Mouse (Mus musculus) liver, postnatal 0 days (tissue): ENCODE results near the gene Celsr1. TPM values are rescaled to one million over a fixed set of nuclear protein-coding genes. Genes with fewer than 3 reads are reported as not detected.

Experiments
- ATAC-seq: fragments of 200-750 bp; cut with Nextera tagmentation; 2 replicates; pipeline ENCODE4 v1.8.0; 2017; ENCODE audit warnings: mild to moderate bottlenecking, moderate library complexity
- DNase-seq: peaks from one replicate; pipeline ENCODE4 v3.0.0-alpha.2; 2016
- H3K27ac ChIP-seq: fragments of 300-500 bp; sonication (generic); 2 replicates; pipeline ENCODE4 v1.5.1; 2014; ENCODE audit warnings: antibody characterized with exemption, moderate library complexity, mild to moderate bottlenecking, low read depth
- H3K27me3 ChIP-seq: fragments of 300-500 bp; sonication (generic); 2 replicates; pipeline ENCODE4 v1.6.1; 2014; ENCODE audit warnings: low read length, control low read depth, mixed read lengths; ENCODE audit not compliant: insufficient read depth
- H3K36me3 ChIP-seq: fragments of 300-500 bp; sonication (generic); replicated peaks from 2 replicates; pipeline ENCODE4 v1.6.1; 2014; ENCODE audit warnings: mild to moderate bottlenecking, control low read depth, low read length, moderate library complexity, mixed read lengths; ENCODE audit not compliant: insufficient read depth
- H3K4me1 ChIP-seq: fragments of 300-500 bp; sonication (generic); 2 replicates; pipeline ENCODE4 v1.6.1; 2014; ENCODE audit warnings: antibody characterized with exemption, mild to moderate bottlenecking, control low read depth; ENCODE audit not compliant: insufficient read depth
- H3K4me2 ChIP-seq: fragments of 300-500 bp; sonication (generic); 2 replicates; pipeline ENCODE4 v1.6.1; 2014; ENCODE audit warnings: low read depth, mild to moderate bottlenecking, low read length, moderate library complexity, mixed read lengths
- H3K4me3 ChIP-seq: fragments of 300-500 bp; sonication (generic); 2 replicates; pipeline ENCODE4 v1.5.1; 2014; ENCODE audit warnings: low read depth, low read length
- H3K9ac ChIP-seq: fragments of 300-500 bp; sonication (generic); replicated peaks from 2 replicates; pipeline ENCODE4 v1.6.1; 2014; ENCODE audit warnings: mild to moderate bottlenecking, moderate library complexity
- H3K9me3 ChIP-seq: fragments of 300-500 bp; sonication (generic); 2 replicates; pipeline ENCODE4 v1.6.1; 2016; ENCODE audit warnings: mild to moderate bottlenecking, control low read depth, low read length, mixed read lengths
- CTCF ChIP-seq: sonication (generic); IDR thresholded peaks from 2 replicates; pipeline ENCODE4 v1.5.1; 2016; ENCODE audit warnings: antibody characterized with exemption, low read depth
- EP300 ChIP-seq: IDR thresholded peaks from 2 replicates; pipeline ENCODE4 v1.6.1; 2016; ENCODE audit warnings: antibody characterized with exemption, low read depth, mild to moderate bottlenecking
- WGBS: fragments of 180-500 bp; shearing (Covaris S2); extraction: QIAGEN DNeasy Blood & Tissue Kit; methylation state at CpG from one replicate; pipeline ENCODE4 v1.1.7; 2014; ENCODE audit not compliant: insufficient replicate concordance; 5-methylcytosine and 5-hydroxymethylcytosine counted together
- polyA plus RNA-seq: library from polyadenylated mRNA; unstranded; fragments of >200 nt; fragmentation: Nextera tagmentation; extraction: Ambion mirVana; gene quantifications from 2 replicates; pipeline ENCODE4 v1.2.1, GENCODE M21; 2015

The Celsr1 gene
- polyA plus RNA-seq, 1 experiment from 2014 or later: 0.09 TPM

GRCm38 (mm10) chr15:85900318-85900717 is 133.3 kb downstream of the Celsr1 start:
- no peaks in the 10 kb centered on the region for H3K9me3 ChIP-seq
- no peak overlapping the region for H3K27ac ChIP-seq
- no peak for ATAC-seq
- TF ChIP-seq EP300: no peak
- no peak for TF ChIP-seq CTCF
- no peak overlapping the region for H3K4me2 ChIP-seq
- H3K27me3 ChIP-seq: no peaks in the 10 kb centered on the region
- H3K36me3 ChIP-seq: peaks cover 15% of the 10 kb centered on the region
- no peak overlapping the region for H3K9ac ChIP-seq
- DNase-seq: no peak
- 85% methylated on average over 8 of the region's 8 CpGs for WGBS
- no peak overlapping the region for H3K4me3 ChIP-seq
- H3K4me1 ChIP-seq: no peaks in the 10 kb centered on the region

- Histone ChIP-seq H3K27me3 (no peaks in the 10 kb centered on the region), H3K9me3 (no peaks in the 10 kb centered on the region), H3K9ac (no peak overlapping the region), H3K36me3 (peaks cover 19% of the 10 kb centered on the region), H3K4me3 (no peak overlapping the region), H3K4me2 (no peak overlapping the region), H3K27ac (no peak overlapping the region), H3K4me1 (no peaks in the 10 kb centered on the region)
- peak; percentile 58 for ATAC-seq
- 70% methylated on average over 6 of the region's 6 CpGs for WGBS
- no peak for DNase-seq
- TF ChIP-seq EP300: no peak
- TF ChIP-seq CTCF: no peak
Measured at GRCm38 (mm10) chr15:85899396-85899795, 134.2 kb downstream of the Celsr1 start.

GRCm38 (mm10) chr15:85897113-85897512 is 136.5 kb downstream of the Celsr1 start:
- Histone ChIP-seq H3K9ac (no peak overlapping the region), H3K36me3 (peaks cover 42% of the 10 kb centered on the region), H3K4me2 (no peak overlapping the region), H3K27me3 (no peaks in the 10 kb centered on the region), H3K4me1 (no peaks in the 10 kb centered on the region), H3K9me3 (no peaks in the 10 kb centered on the region), H3K27ac (no peak overlapping the region), H3K4me3 (no peak overlapping the region)
- DNase-seq: no peak
- 76% methylated on average over 10 of the region's 10 CpGs for WGBS
- no peak for ATAC-seq
- TF ChIP-seq EP300 (no peak), CTCF (no peak)

GRCm38 (mm10) chr15:85896284-85896683 is 137.3 kb downstream of the Celsr1 start:
- no peak overlapping the region for H3K4me2 ChIP-seq
- 26% methylated on average over 8 of the region's 8 CpGs for WGBS
- no peak overlapping the region for H3K27ac ChIP-seq
- no peak overlapping the region for H3K4me3 ChIP-seq
- ATAC-seq: peak; percentile 54; the same call in 1 of the 2 replicates
- no peaks in the 10 kb centered on the region for H3K4me1 ChIP-seq
- peak; percentile 86 for DNase-seq
- H3K27me3 ChIP-seq: no peaks in the 10 kb centered on the region
- H3K36me3 ChIP-seq: peaks cover 48% of the 10 kb centered on the region
- TF ChIP-seq EP300 (no peak), CTCF (peak; percentile 92)
- H3K9ac ChIP-seq: no peak overlapping the region
- no peaks in the 10 kb centered on the region for H3K9me3 ChIP-seq

GRCm38 (mm10) chr15:85893871-85894270 is 139.7 kb downstream of the Celsr1 start:
- WGBS: 85% methylated on average over 7 of the region's 7 CpGs
- no peaks in the 10 kb centered on the region for H3K4me1 ChIP-seq
- DNase-seq (no peak), ATAC-seq (no peak)
- H3K27me3 ChIP-seq: no peaks in the 10 kb centered on the region
- H3K4me3 ChIP-seq: no peak overlapping the region
- H3K4me2 ChIP-seq: no peak overlapping the region
- no peaks in the 10 kb centered on the region for H3K9me3 ChIP-seq
- peaks cover 54% of the 10 kb centered on the region for H3K36me3 ChIP-seq
- TF ChIP-seq CTCF (no peak), EP300 (no peak)
- H3K27ac ChIP-seq: no peak overlapping the region
- no peak overlapping the region for H3K9ac ChIP-seq

- Histone ChIP-seq H3K4me3 (no peak overlapping the region), H3K4me2 (no peak overlapping the region), H3K36me3 (peaks cover 58% of the 10 kb centered on the region), H3K27ac (no peak overlapping the region), H3K9ac (no peak overlapping the region), H3K9me3 (no peaks in the 10 kb centered on the region), H3K27me3 (no peaks in the 10 kb centered on the region), H3K4me1 (no peaks in the 10 kb centered on the region)
- ATAC-seq (no peak), DNase-seq (no peak)
- 83% methylated on average over 13 of the region's 13 CpGs for WGBS
- TF ChIP-seq CTCF: no peak
- no peak for TF ChIP-seq EP300
Measured at GRCm38 (mm10) chr15:85892498-85893118, 141.0 kb downstream of the Celsr1 start.
